Mouse (Mus musculus) ZHBTc4 (cell line): Measurements from ENCODE around the gene Tmem269.
A peak's percentile ranks its signal among the peaks of the same experiment; 100 is the strongest.

Experiments
- DNase-seq: peaks from one replicate; pipeline ENCODE4 v3.0.0-alpha.2; 2011; ENCODE audit warnings: low read depth, low spot score

The Tmem269 gene

DNA sequence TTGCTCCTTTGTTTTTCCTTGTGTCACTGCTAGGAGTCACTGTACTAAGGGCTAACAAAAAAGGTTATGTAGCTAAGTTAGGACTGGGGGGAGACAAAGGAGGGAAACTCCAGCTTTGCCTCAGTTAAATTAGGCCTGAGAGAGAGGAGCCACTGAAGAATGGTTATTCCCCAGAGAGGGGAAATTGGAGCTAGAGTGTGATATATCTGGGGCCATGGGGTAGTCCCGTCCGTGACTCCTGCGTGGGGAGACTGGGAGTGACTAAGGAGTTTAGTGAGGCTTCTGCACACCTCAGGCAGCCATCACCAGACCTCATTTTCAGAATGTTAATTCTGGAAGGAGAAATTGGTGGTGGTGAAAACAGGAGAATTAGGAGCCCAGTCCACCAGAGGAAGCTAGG, 16.3 kb upstream of the Tmem269 start:
- no peak for DNase-seq

DNA sequence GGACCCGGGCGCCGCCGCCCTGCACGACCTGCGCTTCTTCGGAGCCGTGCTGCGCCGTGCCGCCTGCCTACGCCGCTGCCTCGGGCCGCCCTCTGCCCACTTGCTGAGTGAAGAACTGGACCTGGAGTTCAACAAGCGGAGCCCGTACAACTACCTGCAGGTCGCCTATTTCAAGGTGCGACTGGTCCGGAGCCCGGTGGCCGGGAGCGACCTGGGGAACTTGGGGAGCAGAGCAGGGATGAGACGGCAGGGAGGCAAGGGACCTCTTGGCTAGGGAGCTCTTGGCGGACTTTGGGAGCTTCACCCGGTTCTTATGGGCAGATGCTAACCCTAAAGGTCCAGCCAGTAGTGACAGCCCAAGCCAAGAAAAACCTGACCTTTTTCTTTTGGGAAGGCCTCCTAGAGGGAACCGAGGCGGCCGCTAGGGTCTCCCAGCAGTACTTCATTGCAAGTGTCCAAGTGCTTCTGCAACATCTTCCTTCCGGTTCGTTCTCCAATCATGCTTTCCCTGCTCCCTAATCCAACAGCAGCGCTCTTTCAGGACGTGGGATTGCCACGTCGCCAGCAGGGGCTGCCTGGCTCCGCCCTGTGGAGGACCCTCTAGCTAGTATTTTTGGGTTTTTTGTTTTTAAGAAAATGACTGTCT, 15.4 kb upstream of the Tmem269 start:
- peak; percentile 74 for DNase-seq

DNA sequence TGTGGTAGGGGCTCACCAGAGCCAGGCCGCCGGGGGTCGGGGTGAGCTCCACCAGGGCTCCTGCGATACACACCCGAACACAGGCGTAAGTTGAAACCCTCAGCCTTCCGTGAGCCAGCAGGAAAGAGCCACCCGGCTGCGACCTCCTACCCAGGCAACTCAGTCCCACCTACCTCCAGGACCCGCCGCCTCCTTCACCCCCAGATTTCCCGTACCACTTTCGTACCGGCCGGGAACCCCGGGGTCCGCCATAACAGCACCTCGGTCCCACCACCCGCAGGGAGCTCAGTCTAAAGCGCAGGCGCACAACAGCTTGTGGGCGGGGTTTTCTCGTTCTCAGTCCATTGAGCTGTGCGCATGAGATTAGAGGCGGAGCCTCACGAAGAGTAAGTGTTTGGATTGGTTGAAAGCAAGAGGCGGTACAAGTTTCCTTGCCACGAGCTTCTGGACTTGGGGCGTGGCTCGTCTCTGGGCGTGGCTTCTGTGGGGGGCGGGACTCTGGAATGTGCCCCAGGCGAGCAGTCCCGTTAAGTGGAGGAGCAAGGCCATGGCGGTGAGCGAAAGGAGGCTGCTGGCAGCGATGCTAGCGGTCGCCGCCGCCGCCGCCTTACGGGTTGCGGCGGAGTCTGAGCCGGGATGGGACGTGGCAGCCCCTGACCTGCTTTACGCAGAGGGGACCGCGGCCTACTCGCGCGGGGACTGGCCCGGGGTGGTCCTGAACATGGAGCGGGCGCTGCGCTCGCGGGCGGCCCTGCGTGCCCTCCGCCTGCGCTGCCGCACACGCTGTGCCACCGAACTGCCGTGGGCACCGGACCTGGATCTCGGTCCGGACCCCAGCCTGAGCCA, 14.6 kb upstream of the Tmem269 start, which contains the start of the genes AU022252 and P3h1:
AU022252 (minus strand) TSS at position 303 of the 846 bp plus-strand sequence.
P3h1 (plus strand) TSS at position 506 of the 846 bp plus-strand sequence.
- peak; percentile 99 for DNase-seq

DNA sequence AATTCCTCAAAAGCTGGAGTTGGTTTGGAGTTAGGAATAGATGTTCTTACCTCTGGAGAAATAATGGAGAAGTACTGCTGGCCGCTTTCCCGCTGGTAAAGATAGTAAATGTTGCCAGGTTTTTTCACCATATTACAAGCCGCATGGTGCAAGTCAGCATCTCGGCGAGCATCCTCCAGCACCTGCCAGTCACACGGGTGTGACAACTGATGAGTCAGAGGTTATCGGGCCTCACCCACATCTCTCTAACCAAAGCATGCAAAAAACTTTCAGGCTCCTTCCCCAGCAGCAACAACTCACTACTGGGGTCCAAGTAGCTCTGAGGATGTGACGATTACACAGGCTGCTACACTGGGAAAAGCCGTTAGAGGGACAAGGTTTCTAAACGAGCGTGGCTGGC, 8.7 kb upstream of the Tmem269 start:
- no peak for DNase-seq

DNA sequence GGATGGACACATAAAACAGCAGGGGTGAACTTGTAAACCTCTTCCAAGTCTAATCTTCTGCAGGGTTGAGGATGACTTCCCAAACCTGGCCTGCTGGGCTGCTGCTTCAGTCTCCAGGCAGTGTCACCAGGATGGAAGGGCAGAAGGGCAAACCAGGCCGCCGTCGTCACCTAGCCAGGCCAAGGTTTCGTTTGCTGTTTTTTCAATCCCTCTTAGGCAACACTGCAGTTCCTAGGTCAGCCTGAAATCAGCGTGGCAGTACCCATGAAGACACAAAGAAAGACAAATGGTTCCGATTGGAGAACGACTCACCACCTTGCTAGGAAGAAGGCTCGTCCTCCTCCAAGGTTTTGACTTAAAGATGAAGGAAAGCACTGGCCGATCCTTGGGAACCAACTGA, 7.7 kb upstream of the Tmem269 start:
- DNase-seq: no peak

DNA sequence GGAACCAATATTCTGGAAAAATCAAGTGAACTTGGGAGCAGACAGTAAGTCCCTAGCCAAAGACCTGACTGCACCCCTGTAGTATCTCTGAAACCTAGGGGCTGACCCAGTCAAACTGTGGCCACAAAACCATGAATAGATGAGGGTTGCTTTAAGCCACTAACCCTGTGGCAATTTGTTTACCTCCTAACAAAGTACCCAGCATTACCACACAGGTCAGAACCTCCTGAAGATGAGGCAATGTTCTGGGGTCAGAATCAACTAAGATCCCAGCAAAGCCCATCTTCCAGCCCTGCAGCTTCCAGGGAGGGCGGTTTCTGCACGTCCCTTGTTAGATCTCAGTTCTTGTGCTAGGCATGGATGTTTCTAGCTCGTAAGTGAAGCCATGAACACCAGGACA, 6.5 kb upstream of the Tmem269 start:
- DNase-seq: no peak

DNA sequence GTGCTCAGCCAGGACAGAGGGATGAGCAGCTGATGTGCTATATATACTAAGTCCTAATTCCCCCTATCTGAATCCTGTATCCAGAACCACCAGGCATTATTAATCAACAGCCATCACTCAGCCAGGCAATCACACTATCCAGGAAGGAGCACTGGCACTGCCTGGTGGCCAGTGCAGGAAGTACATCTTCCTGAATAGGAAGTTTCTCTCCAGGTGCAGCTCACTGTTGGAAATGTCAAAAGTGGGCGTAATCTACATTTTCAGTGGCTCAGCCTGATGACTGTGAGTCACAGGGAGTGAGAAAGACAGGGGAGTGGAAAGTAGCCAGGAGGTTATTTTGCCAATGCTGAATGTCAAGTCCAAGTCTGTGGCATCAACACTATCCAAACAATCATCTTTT, 5.7 kb upstream of the Tmem269 start:
- DNase-seq: peak; percentile 90

DNA sequence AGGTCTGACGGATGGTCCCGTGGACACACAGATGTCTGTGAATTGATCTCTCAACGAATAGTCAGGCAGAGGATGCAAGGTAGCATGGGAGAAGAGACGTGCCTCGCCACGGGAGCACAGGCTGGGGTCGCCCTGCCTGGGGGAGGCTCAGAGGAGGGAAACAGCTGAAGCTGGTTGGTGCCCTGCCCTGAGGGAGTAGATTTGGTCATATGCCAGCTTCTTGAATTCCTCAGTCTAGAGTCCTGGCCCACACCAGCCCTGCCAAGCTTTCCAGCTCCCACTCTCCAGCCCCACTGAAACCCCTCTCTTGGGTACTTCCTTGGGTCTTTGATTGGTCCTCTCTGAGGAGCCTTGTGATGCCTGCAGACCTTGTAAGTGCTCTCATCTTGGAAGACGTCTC, 1.4 kb downstream of the Tmem269 start:
- no peak for DNase-seq

DNA sequence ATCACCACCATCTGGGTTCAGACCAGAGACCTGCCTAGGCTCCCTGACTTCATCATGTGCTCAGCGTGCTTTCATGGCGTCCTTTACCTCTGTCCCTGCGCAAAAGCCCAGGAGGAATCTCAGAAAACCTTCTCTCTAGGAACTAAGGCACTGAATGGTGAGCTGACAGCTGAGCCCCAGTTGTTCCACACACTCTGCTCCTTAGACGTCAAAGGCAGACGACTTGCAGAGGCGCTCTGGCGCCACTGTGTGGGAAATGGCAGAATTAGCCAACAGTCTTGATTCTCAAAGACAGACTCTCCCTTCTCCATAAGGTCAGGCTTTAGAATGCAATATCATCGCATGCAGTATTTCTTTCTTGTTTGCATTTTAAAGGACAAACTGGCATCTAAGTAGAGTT, 13.3 kb downstream of the Tmem269 start:
- DNase-seq: peak; percentile 84

DNA sequence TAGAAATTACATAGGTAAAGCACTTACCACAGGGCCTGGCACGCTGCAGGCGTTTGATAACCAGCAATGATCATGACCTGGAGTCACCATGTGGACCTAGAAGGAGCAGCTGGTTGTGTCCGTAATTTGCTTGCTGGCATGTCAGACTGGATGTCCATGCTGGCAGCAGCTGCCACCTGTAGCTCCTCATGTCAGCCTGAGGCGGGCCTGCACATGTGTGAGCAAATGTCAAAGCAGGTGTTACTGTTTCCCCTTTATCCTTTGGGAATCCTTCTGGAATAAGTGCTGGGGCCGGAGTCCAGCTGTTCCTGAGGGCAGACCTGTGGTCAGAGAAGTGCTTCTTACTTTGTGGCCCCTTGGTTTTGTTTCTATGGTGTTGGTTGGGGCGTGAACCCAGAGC, 19.9 kb downstream of the Tmem269 start:
- DNase-seq: no peak

DNA sequence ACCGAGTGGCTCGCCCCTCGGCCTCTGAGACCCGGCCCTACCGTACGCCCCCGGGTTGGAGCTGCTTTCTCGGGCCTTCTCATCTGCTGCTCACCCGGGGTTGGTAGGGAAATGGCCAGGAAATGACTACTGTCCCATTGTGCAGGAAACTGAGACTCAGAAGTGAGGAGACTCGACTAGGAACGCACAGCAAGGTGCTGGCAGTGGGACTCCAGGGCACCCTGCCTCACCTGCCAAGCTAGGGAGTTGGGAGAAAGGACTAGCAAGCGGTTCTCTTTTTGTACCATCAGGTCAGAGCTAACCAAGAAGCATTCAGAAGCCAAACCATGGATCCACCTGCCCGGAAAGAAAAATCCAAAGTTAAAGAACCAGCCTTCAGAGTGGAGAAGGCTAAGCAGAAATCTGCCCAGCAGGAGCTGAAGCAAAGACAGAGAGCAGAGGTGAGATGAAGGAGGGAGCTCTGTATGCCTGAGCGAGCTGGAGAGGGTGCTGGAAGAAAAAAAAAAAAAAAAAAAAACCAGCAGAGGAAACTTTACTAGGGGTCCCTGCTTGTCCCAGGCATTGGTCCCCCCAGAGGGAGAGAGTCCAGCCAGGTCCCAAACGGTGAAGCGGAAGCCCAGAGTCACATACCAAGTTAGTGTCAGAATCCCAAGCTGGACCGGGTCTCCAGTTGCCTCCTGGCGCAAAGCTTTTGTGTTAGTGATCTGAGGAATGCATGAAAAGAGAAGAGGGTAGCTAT, 22.3 kb downstream of the Tmem269 start:
- DNase-seq: no peak

DNA sequence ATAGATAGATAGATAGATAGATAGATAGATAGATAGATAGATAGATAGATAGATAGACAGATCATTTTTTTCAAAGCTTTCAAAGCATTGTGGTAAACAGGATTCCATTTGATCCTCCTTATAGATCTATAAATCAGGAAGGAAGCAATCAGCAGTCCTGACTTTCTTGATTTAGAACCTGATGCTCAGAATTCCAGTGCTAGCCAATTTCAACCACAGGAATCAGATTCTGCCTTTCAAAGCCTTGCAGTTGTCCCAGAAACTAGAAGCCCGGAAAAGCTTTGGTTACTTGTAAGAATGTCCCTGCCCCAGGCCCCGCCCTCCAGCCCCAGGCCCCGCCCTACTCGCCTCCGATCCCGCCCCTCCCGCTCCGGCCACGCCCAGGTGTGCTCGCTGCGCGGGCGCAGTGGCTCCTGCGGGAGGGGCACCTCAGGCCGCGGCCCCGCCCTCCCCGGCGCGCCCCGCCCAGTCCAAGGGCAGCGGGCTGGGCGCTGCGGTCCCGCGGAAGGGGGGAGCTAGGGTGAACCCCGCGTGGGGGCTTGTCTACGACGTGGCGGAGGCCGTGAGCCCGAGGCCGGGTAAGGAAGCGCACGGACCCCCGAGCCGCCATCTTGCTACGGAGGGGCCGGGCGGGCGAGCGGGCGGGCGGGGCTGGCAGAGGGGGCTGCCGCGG, 23.0 kb downstream of the Tmem269 start, which contains the start of gene Svbp:
Svbp (plus strand) TSS at position 398 of the 673 bp plus-strand sequence.
- peak; percentile 92 for DNase-seq

DNA sequence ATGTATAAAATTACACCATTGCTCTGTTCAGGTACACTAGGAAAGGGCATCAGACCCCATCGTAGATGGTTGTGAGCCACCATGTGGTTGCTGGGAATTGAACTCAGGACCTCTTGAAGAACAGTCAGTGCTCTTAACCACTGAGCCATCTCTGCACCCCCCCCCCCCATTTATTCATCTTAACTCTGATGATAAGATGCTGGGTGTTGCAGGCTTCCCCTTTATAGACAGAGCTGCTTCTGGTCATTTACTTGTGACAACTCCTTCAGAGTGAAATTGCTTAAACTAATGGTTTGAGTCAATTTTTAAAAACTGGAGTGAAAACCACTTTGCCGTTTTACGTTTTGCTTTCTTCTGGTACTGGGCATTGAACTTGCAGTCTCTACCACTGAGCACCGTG, 25.3 kb downstream of the Tmem269 start:
- no peak for DNase-seq

DNA sequence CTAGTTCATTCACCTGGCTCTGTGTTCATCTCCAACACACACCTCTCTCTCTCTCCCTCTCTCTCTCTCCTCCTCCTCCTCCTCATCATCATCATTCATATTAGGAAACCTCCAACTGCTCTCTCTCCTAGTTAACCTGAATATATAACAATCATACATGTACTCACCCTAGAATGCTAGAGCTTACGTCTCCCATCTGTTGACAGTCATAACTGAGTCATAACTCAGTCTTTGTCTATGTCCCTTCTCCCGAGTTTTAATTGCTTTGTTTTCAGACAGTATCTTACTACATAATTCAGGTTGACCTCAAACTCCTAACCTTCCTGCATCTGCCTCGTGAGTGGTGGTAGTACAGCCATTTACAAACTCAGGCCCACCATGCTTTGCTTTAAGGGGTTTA, 26.7 kb downstream of the Tmem269 start:
- DNase-seq: no peak

DNA sequence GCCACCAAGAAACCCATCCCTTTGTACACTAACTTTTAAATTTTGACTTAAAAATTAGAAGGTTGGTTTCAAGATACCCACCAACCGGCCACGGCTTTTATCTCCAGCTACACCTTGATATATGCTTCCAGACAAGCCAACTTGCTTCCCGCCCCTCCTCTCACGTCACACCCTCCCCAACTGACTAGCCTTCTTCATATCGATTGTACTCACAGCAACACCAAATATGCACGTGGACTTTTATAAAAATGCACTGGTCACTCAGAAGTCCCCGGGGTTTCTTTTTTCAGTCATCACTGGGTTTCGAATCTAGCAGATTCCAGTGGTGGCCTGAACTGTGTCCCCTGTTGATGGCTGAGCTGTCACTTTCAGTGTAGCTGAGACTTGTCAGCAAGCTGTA, 27.4 kb downstream of the Tmem269 start:
- DNase-seq: no peak

DNA sequence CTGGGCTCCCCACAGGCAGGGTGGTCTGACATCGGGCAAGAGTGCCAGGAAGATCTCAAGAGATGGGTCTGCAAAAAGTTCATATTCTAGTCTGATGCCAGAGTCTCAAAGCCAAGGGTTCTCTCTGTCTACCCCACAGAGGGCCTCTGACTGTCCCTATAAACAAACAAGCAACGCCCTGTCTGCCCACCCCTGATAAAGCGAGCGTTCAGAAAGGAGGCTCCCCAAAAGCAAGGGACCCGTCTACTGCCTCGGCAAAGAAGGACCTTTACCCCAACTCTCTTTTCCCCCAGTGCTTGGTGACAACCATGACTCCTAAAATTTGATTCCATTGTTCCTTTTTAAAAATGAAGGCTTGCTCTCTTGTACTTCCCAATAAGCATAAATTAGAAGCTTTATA, 28.2 kb downstream of the Tmem269 start, which contains the start of gene Ermap:
Ermap (minus strand) TSS at position 148 of the 400 bp plus-strand sequence.
- DNase-seq: no peak

DNA sequence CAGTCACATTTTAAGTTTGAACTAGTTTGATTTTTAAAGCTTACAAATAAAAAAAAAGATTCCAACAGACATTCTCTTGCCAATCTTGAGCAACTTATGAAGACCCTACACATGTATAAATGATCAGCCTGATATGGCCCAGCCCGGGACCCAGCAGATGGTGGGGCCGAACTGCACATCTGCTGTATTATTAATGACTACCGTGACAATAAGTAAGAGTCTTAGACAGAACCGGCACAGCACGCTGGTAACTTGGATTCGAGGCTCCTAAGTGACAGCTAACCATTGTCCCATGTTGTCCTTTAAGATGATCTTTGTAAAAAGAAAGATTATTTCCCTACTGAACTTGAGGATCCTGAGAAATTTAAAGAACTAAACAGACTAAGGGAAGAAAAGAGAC, 28.6 kb downstream of the Tmem269 start:
- DNase-seq: no peak

DNA sequence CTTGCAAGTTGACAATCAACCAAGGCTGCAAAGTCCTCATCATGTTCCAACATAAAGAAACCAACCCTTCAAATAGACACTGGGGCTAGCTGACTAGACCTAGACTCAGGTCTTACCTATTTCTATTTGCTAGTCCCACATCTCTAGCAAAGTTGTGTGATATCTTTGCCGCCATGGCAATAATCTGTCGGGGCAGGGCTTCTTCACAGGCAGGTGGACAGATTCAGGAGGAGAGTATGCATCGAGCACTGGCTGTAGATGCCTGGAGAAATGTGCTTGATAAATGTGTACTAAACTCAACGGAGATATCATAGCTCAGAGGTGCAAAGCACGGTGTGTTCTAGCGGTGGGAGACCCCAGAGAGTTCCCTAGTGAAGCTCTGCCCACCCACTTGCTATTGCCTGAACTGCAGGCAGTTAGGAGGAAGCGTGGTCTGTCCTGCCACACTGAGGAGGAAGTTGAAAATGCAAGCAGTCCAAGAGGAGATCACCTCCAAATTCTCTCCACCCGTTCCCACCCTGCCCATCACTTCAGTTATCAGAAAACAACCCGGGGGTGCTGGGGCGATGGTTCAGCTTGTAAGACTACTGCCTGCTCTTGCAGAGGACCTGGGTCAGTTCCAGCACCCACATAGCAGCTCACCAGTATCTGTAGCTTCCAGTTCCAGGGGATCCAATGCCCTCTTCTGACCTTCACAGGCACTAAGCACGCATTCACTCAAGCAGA, 29.8 kb downstream of the Tmem269 start:
- no peak for DNase-seq

DNA sequence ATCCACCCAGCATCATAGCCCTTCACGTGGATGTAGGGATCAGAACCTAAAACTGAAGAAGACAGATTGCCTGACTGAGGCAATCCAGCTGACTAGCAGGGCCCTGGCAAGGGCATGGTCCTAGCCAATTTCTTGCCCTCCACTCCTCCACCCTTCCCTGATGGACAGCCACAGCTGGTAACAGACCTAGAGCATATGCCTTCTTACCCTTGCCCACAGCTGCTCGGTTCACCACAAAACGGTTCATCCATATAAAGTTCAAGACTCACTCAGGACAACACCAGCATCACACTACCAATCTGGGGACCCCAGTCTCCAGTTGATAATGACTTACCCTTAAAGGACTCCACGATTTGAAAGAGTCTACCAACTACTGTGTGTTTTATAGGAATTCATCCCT, 32.2 kb downstream of the Tmem269 start:
- no peak for DNase-seq

DNA sequence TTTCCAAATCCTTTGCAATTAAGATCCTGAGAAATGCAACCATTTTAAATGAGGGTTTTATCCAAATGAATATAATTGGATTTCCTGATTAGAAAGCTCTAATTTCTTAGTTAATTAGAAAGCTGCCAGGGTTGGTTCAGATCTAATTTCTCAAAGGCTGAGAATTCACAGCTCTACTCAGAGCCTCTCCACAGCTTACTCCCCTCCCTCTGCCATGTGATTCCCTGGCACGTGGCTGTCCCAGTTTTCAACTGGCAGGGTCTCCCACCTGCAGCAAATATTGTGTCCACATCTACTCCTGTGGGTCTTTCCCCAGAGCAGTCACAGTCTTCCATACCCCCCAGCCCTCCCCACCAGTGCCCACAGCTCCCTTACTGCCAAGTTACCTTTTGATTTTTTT, 34.5 kb downstream of the Tmem269 start:
- no peak for DNase-seq

DNA sequence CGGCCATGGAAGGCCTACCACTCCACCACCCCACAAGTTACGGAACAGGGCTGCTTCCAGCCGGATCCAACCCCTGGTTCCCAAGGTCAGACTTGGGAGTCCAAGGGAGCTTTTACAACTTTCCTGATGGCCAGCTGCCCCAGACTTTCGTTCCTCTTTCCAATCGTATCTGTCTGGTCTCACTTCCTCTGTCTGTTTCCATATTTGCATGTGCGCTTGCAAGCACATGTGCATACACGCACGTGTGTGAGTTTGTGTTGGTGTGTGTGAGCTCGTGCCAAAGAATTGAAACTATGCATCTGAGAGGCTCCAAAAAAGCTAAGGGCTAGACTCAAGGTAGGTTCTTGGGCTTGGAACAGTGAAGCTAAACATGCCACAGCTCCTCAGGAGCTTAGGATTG, 36.6 kb downstream of the Tmem269 start:
- no peak for DNase-seq
